Mouse (Mus musculus): Measurements from ENCODE around the gene Spata17.

Gene Spata17

GRCm38 (mm10) chr1:187003441-187003861, 211.8 kb downstream of the Spata17 start:
- DNase-seq (ENCODE audit: low spot score), result no peak

GRCm38 (mm10) chr1:186997596-186998304, 217.5 kb downstream of the Spata17 start:
- DNase-seq (ENCODE audit: low spot score), result no peak

All from ovary, postnatal 10 days (tissue).